Mouse (Mus musculus): ENCODE data around the gene Epb41l4b.

Gene Epb41l4b

DNA sequence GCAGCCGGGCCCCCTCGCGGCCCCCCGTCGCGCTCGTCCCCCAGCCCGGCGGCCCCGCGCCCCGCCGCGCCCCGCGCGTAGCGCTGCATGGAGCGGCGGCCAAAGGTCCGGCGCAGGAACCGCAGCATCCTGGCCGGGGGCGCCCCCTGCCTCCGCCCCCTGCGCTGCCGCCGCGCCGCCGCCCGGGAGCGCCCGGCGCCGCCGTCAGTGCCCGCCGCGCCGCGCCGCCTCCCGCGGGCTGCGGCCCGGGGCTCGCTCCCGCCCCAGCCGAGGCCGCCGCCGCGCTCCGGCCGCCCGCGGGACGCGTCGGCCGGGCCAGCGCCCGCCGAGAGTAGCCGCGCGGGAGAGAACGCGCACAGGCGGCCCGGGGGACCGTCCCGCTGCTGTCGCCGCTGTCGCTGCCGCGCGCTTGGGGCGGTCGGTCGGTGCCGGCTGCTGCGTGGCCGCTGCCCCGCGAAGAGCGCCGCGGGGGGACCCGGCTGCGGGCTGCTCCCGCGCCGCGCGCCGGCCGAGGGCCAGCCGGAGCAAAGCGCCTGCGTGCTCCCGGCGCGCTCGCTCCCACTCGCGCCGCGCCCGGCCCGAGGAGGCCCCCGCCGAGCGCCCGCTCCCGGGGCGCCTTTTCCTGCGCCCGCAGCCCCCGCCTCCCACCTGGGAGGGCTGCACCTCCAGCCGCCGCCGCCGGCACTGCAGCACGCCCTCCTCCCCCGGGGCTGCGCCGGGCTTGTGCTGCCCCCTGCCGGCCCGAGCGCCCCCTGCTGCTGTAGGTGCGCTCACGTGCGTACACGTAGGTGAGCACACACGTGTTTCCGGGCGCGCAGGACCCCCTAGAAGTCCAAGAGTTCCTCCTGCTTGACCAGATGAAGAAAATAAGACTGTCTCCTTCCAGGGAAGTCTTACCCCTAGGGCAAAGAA is at the start of gene Epb41l4b:
Epb41l4b (minus strand) TSS at position 412 of the 912 bp plus-strand sequence.
- peak; percentile 73 to 74 for DNase-seq

DNA sequence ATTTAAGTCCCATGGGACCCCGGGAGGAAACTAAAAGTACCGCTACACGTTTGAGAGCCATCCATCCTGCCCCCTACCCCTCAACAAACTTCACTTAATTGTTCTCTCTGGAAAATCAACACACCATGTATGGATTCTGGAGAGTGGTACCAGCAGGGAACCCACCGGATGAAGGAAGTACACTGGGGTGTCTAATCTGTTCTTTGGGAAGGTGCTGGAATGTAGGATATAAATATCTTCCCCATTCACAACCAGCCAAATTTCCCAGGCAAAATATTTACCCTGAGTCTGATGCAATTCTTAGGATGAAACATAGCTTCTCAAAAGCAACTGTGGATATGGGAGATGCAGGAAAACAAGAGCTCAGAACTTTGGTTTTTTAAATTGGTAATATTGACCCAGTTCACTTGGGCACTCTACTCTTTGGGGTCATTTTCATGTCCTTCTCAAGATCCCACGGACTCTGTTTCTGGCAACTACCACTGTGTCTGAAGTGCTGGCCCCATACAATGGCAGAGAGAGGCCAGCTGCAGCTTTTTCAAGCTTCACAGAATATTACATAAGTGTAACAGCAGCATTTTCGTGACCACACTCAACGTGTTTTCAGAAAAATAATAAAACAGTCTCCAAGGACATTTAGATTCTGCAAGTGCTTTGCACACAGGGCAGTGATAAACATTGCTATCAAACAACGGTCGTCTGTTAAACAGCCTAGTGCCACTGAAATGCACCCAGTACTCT is 48.5 kb upstream of the Epb41l4b start:
- DNase-seq: no peak

DNA sequence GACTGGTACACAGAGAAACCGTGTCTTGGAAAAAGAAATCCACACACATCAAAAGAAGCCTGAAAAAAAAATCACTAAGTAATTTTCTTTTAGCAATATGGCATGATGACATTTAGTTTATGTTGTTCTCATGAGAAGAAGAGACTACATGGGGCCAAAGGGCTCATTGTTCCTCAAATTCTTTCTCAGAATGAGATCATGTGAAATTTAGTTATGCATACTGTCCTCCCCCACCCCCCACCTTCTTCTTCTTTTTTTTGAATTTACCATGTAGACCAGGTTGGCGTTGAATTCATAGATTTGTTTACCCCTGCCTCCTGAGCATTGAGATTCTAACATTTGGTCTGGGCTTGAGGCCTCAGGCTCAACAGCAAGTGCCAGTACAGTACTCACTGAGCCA is 46.6 kb upstream of the Epb41l4b start:
- no peak for DNase-seq

DNA sequence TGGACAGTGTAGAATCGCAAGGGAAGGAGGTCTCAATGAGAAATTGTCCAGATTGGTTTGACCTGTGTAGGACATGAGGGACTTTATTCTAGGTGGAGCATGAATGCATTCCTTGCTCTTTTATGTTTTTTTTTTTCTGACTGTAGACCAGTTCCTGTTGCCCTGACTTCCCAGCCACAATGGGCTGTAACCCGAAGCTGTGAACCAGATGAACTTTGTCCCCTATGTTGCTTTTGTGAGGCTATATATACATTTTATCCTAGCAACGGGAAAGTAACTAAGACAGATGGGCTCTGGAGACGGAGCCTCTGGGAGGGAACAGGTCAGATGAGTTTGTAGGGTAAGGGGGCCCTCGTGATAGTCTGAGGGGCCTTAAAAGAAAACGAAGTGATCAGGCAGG is 42.8 kb upstream of the Epb41l4b start:
- no peak for DNase-seq

DNA sequence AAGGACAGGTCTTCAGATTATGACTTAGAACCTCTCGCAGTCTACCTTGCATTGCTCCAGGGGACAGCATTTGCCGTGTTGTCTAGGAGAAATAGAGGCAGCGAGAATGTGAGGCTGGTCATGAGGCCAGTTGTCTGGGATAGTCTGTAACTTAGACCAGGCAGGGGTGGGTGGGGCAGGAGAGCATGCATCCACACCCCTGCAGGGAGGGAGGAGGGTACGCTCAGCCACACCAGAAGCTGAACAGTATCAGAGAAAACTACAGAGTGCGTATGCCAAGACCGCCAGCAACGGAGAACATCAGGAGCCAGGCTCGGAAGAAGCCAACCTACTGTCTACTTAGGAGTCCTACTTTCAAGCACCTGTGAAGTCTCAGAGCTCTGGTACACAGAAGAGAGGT is 42.2 kb upstream of the Epb41l4b start:
- DNase-seq: no peak

DNA sequence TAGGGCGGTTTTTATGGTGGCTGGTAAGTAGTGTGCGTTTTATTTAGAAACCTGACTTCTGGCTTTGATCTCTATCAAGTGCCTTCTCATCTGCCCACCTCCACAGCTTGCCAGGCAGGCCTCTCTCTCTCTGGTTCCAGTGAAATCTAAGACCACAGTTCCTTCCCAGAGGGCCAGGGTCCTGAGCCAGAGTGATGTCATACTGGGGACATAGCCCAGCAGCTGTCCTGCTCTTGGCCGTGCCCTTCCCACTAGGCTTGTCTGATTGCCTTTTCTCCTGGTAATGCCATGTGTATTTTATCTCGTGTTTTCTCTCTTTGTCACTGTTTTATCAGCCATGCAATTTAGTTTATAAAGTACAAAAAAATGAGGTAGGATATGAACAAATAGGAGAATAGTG is 40.3 kb upstream of the Epb41l4b start:
- DNase-seq: no peak

DNA sequence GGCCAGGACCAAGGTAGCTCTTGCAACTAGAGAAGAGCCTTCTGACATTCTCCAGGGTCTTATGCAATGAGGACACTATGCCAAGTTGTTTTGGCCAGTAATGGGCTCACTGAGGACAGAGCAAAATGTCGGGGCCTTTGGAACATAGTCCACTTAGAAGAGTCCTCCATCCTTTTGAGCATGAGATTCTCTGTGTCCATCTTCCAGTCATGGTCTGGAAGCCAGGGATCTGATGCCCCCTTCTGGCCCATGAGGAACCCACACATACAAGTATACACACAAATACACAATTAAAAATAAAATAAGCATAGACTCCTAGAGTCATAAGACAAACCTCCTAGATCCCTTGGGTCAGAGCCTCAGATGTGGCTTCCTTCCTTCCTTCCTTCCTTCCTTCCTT is 38.3 kb upstream of the Epb41l4b start:
- peak; percentile 24 to 40 for DNase-seq

DNA sequence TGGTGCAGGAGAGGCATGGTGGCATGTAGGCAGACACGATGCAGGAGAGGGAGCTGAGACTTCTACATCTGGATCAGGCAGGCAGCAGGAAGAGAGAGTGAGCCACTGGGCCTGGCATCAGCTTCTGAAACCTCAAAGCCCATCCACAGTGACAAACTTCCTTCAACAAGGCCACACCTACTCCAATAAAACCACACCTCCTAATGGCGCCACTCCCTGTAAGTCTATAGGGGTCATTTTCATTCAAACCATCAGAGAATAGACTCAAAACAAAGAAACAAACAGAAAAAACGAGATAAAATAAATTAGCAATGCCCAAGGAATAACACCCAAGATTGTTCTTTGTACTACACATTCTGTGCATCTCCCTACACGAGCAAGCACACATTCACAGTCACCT is 35.6 kb upstream of the Epb41l4b start:
- no peak for DNase-seq

DNA sequence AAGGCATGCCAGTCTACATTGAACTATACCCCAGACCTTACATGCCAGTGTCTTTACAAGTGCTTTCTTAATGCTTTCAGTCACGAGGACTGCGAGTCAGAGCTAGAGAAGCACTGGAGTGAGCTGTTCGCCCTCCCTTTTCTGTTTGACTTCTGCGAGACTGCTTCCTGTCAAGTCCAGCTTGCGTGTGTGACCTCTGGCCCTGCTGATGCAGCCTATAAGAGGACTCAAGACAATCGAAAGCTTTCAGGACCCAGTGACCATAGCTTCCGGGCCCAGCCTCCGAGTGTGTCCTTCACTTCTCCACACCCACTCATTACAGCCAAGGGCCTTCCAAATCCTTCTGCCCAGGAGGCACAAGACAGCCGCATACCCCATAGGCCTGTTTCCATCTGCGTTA is 32.1 kb upstream of the Epb41l4b start:
- DNase-seq: no peak

DNA sequence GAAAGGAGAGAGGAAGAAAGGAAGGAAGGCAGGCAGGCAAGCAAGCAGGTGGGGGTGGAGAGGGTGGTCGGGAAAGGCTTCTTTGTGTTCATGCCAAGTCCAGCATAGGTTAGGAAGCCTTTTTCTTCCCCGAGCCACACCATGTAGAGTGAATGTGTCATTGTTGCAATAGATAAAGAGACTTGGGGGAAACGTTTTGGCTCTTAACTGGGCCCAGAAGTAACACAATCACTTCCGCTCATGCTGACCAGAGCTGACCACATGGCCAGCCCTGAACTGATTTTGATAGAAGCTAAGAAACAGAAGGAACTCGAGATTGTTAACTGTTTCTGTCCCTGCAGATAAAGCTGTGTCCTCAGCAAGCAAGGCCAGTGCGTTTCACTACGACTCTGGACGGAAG is 29.6 kb upstream of the Epb41l4b start:
- no peak for DNase-seq

DNA sequence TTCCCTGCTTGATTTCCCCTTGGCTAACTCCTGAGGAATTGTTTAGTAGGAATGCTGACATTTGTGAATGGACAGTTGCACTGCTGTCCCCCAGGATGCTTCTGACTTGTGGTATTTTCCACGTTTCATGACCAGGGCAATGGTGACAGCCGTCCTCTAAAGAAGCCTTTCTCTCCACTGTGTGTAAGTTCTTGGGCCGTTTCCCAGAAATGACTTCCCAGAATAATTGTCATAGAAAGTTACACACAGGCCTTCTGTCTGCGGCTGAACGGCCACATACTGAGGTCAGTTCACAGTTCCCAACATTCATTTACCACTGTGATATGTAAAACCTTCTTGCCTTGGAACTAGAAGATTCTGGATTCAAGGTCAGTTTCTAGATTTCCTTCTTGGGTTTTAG is 28.6 kb upstream of the Epb41l4b start:
- DNase-seq: peak in 1 of 2 experiments; percentile 27

DNA sequence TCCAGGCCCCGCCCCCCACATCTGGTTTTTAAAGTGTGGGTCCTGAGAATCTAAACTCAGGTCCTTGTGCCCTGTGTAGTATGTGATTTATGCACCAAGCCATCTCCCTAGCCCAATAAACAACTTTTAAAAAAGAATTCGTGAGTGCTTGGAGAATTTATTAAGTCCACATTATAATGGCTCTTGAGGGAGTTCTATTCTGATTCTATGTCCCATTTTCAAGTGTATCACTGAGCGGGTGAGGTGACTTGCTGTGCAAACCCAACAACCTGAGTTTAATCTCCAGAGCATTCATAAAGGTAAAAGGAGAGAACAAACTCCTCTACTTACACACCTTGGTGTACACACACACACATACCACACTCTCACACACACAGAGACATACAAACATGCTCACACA is 25.4 kb upstream of the Epb41l4b start:
- no peak for DNase-seq

DNA sequence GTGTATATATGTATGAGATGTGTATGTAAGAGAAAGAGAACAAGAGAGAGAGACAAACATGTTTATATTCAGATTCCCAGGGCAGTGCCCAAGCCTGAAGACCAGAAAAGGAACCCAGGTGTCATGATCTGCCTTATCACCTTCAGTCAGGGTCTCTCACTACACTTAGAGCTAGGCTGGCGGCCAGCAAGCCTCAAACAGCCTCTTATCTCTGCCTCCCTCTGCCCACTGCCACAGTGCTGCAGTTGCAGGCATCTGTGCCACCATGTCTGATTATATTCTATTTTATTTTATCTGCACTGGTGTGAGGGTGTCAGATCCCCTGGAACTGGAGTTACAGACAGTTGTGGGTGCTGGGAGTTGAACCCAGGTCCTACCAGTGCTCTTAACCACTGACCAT is 25.0 kb upstream of the Epb41l4b start:
- no peak for DNase-seq

DNA sequence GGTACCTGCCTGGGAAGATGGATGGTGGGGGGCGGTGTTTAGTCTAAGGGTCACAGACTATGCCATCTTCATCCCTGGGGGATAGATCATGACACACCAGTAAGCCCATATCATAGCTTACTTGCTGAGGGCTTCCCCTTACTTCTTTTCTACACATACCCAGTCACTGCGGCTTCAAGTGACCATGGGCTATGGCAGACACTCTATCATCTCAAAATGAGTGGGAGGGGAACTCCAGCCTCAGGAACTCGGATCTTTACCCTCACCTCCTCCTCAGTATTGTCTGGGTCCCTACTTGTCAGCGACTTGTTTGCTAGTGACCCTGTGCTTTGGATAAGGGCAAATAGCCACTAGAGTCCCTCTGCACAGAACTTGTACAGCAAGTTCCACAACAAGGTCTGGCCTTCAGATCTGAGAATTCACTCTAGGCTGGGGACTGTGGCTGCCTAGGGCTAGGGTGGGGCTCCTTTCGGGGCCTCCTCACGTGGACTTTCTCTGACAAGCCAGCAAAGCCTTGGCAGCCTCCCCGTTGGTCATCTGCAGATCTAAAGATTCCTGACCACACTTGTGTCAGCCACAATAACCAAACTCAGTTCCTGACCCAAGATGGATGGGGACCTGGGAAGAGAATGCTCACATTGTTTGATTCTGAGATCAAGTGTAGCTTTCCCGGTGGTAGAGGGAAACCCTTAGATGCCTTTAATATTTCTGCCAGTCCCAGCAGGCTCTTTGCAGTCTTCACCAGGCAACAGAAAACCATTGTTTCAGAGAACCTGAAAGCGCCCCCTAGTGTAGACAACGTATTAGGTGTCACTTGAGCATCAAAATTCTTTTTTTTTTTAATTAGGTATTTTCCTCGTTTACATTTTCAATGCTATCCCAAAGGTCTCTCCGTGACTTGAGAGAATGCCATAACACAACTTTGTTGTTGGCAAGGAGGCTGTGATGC is 24.0 kb upstream of the Epb41l4b start:
- peak in 1 of 2 experiments; percentile 12 for DNase-seq

DNA sequence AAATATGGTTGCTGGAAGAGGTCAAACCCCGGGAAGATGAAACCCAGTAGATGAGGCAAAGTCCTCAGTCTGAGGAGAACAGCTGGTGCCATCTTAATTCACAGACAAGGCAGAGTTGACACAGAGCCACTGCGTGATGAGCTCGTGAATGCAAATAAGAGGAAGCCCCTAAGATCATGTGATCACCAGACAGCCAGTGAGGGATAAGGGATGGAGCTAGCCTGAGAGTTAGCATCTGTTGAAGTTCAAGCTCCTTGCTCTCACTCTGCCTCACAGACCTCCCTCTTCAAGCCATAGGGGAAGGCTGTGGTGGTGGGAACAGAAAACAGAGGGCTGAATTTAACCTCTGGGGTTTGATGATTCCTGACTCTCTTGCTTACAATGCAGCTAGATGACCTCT is 22.4 kb upstream of the Epb41l4b start:
- DNase-seq: no peak

DNA sequence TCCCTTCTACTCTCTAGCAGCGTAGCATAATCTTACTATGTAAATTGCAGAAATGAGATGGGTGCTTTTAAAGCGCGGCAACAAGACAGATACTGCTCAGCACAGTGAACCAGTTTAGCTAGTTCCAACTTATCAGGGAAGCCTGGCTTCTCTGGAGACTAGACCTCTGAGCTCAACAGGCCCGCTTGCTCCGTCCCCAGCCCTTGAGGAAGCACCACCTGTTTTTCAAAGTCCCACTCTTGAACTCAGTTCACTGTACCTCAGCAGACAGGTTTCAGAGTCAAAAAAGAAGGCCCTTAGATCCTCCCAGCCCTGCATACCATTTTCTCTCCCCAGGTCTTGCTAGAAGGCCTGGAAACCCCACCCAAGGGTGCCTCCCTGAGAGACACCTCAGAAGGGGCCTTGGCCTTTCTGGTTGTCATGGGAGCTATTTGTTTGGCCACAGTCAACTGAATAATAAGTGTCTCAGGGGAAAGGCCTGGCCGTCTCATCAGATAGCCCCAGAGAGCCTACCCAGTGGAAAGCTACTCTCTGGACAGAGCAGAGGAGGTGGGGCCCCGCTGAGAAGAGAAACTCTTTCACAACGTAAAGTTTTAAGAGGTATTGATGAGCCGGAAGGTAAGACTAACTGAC is 21.5 kb upstream of the Epb41l4b start:
- DNase-seq: no peak

DNA sequence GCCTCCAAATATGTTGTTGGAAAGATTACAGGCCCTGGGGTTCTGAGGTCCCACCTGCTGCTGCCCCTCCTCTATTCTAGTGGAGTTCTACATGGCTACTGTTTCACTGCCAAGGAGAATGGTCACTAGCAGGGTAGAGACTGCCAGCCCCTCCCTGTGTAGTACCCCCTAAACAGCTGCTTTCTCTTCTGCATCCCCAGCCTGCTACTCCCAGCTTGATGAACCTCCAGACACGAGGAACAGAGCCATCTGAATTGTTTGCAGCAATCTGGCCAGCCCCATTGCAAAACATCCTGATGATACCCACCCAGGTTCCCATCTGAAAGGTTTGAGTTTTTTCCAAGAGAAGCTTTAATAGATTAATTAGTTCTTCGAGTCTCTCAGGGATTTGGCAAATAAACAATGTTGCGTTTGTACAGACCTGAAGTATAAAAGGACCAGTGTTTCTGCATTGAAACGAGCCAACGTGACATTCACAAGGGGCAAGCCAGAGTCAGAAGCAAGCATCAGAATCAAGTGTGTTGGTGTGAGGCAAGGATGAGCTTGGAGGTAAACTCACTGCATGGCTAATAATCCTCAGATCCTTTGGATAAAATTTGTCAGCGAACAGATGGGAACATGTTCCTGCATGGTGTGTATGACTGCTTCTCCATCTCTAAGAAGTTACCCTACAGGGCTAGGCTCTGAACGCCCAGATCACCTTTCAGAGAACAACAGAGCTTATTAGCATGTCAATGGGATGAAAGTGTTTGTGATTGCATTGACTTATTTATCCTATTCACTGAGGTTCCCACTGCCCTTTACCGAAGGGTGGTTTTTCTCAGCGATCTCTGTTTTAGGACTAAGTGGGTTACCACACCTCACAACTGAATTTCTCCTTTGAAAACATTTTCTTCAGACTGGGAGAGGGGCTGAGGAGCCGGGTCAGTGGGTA is 19.8 kb upstream of the Epb41l4b start:
- DNase-seq: no peak

DNA sequence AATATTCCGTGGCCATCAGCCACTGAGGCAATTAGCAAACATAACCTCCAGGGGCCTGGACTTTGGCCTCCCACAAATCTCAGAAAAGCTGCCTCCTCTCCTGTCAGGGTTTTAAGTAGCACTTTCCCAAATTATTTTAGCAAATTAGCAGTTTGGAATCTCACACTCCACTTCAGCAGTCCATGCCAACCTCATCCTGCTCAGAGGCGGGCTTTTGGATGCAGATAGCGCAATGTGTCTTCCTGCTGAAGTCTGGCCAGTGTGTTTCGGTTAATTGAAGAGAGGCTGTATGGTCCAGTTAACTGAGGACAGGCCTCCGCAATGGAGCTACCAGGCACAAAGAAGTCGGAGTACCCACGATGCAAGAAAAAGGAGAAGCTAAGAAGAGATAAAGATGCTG is 17.3 kb upstream of the Epb41l4b start:
- DNase-seq: no peak

DNA sequence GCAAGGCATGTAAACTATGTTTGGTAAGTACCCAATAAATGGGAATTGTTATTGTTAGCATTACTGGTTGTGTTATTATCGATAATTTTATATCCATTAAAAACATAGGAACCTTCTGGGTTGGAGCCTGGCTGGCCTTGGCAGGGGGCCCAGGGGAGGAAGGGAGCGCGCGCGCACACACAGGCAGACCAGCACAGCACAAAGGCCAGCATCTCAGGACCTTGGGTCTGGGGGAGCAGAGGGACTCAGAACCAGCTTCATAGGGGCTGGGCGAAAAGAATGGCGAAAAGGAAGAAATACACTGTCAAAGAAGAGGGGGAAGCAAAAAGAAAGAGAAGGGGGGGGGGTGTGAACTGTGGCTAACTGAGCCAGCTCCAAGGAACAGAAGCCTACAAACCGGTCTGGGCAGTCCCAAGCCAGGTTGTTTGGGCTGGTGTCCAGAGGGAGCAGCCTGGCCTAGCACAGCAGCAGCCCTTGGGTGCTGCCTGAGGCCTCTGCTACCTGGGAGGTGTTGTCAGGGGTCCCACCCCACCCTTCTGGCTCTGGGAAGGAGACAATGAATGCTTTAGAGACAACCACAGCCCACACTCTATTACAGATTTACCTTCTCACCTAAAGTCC is 13.4 kb upstream of the Epb41l4b start:
- peak; percentile 54 to 72 for DNase-seq

DNA sequence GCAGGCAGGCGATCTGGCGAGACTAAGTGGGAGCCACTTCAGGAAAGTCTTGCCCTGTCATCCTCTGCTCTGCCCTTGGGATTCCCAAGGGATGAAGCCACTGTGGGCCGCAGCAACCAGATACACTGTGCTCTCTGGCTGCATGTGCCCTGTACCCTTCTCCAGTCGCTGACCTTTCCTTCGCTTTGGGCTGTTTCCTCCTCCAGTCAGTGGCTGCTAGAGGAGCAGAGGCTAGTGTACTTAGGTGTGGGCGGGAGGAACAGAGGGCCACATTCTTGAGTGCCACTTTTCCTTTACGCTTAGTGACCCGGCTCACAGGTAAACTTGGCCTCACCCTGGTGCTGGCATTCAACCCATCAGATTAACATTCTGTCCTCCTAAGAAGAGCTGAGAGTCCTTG is 10.6 kb upstream of the Epb41l4b start:
- peak; percentile 34 to 75 for DNase-seq
